Mouse (Mus musculus): ENCODE measurements at regions not wholly inside any gene's neighbourhood (a gene's known extent, or its start where the extent isn't known, plus 50 kb on each side); places are given as distances from the start of the nearest gene placed in this dataset.
A peak's percentile ranks its signal among the peaks of the same experiment; 100 is the strongest.
"Not testable (repeated sequence)": the region's sequence is repeated elsewhere in the genome, so short reads cannot be mapped to it uniquely, and the experiment has no call there.

GRCm38 (mm10) chr8:113916649-113917048 lies 68.1 kb upstream of the Adamts18 start:
- DNase-seq = no peak

GRCm38 (mm10) chr8:113917197-113917596 lies 68.7 kb upstream of the Adamts18 start:
- no peak for DNase-seq

- no peak for DNase-seq
Measured at GRCm38 (mm10) chr8:113920306-113920705, 71.8 kb upstream of the Adamts18 start.

- no peak for DNase-seq
Measured at GRCm38 (mm10) chr8:113923381-113923780, 74.8 kb upstream of the Adamts18 start.

GRCm38 (mm10) chr8:113953721-113954120 lies 105.2 kb upstream of the Adamts18 start:
- peak; percentile 6 for DNase-seq

GRCm38 (mm10) chr8:113956439-113957043 lies 108.0 kb upstream of the Adamts18 start:
- DNase-seq = no peak

GRCm38 (mm10) chr8:113957821-113958220 lies 109.3 kb upstream of the Adamts18 start:
- DNase-seq = no peak

- no peak for DNase-seq
Measured at GRCm38 (mm10) chr8:113975810-113976209, 127.3 kb upstream of the Adamts18 start.

- DNase-seq = no peak
Measured at GRCm38 (mm10) chr8:113976626-113977025, 128.1 kb upstream of the Adamts18 start.

GRCm38 (mm10) chr8:113977072-113977471 lies 128.5 kb upstream of the Adamts18 start:
- DNase-seq = no peak

- DNase-seq = no peak
Measured at GRCm38 (mm10) chr8:113978946-113979345, 130.4 kb upstream of the Adamts18 start.

- no peak for DNase-seq
Measured at GRCm38 (mm10) chr8:113979837-113980236, 131.3 kb upstream of the Adamts18 start.

- DNase-seq = no peak
Measured at GRCm38 (mm10) chr8:113981339-113981738, 132.8 kb upstream of the Adamts18 start.

GRCm38 (mm10) chr8:113984845-113985244 lies 136.3 kb upstream of the Adamts18 start:
- peak; percentile 62 for DNase-seq

GRCm38 (mm10) chr8:113985471-113985870 lies 136.9 kb upstream of the Adamts18 start:
- no peak for DNase-seq

GRCm38 (mm10) chr8:113985948-113986347 lies 137.4 kb upstream of the Adamts18 start:
- DNase-seq = no peak

GRCm38 (mm10) chr8:113990718-113991117 lies 142.2 kb upstream of the Adamts18 start:
- DNase-seq = no peak

- no peak for DNase-seq
Measured at GRCm38 (mm10) chr8:113998881-113999280, 134.5 kb upstream of the Nudt7 start.

GRCm38 (mm10) chr8:114001674-114002073 lies 131.7 kb upstream of the Nudt7 start:
- no peak for DNase-seq

- DNase-seq = no peak
Measured at GRCm38 (mm10) chr8:114004436-114004835, 128.9 kb upstream of the Nudt7 start.

- DNase-seq = no peak
Measured at GRCm38 (mm10) chr8:114006587-114006986, 126.8 kb upstream of the Nudt7 start.

GRCm38 (mm10) chr8:114007103-114007502 lies 126.3 kb upstream of the Nudt7 start:
- no peak for DNase-seq

GRCm38 (mm10) chr8:114018364-114018763 lies 115.0 kb upstream of the Nudt7 start:
- DNase-seq = no peak

- DNase-seq = not testable (repeated sequence)
Measured at GRCm38 (mm10) chr8:114030141-114030540, 103.2 kb upstream of the Nudt7 start.

- DNase-seq = no peak
Measured at GRCm38 (mm10) chr8:114052426-114052825, 80.9 kb upstream of the Nudt7 start.

All from cerebellum, adult 9-11 months (tissue).